Mouse (Mus musculus) natural killer cell, adult 2 months (primary cell): ENCODE data around the gene Ppp1r18.
A peak's percentile ranks its signal among the peaks of the same experiment; 100 is the strongest.

Source experiments
- DNase-seq, 2 experiments: peaks; one replicate each; pipeline ENCODE4 v3.0.0; 2022; ENCODE audit warnings: low spot score in 2 of 2

Gene Ppp1r18

DNA sequence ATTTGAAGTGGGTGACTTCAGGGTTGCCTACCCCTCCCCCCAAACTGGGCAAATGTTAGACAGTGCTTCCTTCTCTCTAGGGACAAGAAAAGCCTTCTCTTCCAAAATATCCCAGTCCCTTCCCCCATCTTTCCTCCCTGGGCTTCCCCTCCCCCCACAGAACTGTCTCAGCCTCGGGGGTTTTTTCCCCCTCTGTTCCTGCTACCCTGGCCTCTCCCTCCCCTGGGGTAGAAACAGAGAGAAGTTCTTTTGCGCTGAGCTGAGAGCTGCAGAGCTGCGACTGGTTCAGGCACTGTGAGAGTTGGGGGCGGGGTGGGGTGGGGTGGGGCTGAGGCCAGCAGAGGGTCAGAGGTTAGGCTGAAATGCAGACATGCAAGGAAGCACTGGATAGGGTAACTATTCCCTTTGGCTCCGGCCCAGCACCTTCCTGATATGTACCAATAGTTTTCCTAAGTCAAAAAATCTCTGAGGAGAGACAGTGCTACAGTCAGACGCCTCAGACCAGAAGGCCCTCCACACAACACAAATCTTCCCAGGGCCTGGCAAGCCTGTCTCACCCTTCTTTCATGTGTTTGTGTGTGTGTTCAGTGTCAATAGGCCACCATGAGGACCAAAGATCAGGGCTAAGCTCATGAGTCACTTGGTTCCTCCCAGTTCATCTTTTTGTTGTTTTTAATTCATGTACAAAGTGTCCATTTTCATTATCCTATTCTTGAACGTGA lies 4.1 kb downstream of the Ppp1r18 start:
- no peak for DNase-seq

DNA sequence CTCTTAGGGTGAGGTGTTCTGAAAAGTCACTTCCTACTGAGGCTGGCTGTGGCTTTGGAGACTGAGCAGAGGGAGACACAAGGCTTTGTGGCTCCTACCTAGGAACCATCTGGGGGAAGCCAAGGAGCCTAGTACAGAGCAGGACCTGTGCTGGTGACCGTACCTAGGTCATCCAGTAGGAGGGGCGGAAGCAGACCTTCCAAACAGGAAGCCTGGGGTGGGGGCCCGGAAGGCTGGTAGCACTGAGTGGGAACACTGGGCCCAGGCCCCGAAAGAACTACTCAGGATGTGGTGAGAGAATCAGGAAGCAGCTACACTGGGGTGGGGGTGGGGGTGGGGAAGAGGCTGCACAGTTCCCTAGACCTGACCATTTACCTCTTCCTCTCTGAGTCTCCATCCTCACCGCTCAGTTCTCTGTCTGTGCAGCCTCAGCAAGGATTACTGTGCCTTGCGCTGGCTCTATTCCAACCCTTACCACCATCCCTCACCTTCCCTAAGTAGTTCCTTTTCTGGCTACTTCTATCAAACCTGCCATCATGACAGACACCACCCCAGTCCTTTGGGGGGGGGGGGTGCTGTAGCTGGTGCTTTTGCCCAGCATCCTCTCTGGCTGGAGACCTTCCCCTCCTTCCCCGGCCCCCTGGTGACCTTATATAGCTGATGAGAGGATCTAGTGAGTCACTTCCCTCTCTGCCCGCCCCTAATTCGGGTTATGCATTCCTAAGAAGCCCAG lies 4.9 kb downstream of the Ppp1r18 start:
- DNase-seq = peak; percentile 70 to 81

DNA sequence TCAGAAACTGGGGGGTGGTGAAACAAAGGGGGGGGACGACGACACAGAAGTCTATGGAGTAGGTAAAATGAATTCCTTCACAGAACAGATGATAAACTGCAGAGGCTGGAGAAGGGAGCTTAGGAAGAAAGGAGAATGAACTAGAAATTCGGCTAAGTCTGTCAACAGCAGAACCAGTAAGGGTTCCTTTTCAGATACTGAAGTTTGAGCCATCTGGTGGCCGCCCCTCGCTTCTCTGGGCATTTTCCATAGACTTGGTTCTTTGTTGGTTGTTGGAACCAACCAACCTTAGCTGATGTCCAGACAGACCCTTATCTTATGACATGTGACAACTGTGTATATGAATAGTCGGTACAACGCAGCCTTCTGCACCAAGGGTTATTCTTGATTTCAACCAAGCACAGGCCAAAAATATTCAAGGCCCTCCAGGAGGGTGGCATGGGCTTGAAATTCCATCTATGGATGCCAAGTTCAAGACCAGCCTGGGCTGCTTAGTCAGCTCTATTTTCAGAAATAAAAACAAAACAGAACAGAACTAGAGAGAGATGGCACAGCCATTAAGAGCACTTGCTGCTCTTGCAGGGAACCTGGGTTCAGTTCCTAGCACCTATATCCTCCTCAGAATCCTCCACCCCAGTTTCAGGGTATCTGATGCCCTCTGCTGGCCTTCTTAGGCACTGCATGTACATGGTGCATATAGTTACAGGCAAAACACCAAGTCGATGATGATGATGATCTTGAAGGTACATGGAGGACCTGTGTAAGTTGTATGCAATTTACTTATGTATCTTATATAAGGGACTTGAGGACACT lies 5.7 kb downstream of the Ppp1r18 start:
- peak; percentile 58 to 77 for DNase-seq

DNA sequence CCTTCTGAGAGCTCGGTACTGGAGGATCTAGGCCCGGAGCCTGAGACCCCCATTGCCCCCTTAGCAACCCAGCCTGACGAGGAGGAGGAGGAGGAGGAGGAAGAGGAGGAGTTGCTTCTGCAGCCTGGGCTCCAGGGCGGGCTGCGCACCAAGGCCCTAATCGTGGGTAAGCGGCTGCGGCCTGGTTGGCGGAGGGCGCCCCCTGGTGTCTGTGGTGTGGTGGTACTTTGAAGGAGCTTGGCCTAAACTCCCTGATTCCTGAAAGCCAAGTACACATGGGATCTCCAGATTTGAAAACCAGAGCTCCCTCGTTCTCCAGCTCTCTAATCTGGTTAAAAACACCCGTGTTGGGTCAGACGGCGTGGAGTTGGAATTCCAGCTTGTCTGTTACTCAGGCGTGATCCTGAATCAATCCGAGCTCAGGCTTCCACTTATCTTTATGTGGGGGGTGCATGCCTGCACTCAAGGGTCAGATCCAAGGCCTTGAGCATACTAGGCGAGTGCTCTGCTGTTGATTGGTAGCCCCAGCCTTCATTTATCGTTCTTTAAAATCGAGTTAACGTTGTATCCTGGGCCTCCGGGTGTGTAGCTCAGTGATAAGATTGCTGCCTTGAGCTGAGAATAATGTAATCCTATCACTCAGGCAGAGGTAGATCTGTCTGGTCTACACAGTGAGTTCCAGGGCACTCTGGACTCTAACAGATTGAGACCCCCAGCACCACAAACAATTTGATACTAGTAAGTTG lies 8.6 kb downstream of the Ppp1r18 start:
- DNase-seq = peak; percentile 70 to 83

DNA sequence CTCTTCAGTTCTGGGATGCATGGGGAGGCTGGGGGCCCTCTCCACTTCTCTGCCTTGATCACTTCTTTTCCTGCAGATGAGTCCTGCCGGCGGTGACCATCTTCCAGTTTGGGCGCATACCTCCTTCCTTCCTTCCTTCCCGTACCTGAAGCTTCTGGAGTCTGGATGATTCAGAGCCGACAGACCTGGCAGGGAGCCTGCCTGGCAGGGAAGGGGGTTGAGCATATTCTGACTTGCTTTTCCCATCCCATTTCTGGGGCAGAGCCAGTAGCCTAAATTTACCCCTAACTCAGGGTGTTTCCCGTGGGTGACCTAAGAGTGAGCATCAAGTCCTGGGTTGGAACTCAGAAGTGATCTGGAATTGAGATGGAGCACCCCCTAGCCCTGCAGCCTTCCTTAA lies 9.3 kb downstream of the Ppp1r18 start:
- DNase-seq = no peak

DNA sequence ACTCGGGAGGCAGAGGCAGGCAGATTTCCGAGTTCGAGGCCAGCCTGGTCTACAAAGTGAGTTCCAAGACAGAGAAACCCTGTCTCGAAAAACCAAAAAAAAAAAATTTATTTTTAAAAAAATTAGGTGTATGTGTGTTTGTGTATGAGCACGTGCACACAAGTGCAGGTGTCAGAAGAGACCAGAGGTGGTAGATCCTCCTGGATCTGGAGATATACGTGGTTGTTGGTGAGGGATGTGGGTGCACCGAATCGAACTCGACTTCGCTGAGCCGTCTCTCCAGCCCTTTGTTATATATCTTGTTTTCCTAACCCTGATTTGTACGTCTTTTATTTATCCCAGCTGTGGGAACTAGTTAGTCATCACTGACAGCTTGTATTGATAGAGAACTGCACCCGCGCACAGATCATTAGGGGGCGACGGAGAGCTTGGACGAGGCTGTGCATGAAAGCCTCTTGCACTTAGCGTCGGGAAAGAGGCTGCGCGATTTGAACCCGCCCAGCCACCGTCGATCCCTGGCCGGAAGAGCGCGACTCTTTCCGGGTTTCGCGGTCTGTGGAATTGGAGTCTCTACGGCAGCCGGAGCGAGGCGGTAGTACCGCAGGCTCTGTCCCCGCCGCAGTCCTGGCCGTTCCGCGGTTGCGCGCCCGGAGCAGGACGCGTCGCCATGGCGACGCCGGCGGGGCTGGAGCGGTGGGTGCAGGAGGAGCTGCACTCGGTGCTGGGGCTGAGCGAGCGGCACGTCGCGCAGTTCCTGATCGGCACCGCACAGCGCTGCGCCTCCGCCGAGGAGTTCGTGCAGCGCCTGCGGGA lies 14.1 kb downstream of the Ppp1r18 start, which contains the start of gene Dhx16:
TSS of gene Dhx16 (plus strand) at position 575 of the 813 bp plus-strand sequence.
- peak; percentile 87 to 91 for DNase-seq

DNA sequence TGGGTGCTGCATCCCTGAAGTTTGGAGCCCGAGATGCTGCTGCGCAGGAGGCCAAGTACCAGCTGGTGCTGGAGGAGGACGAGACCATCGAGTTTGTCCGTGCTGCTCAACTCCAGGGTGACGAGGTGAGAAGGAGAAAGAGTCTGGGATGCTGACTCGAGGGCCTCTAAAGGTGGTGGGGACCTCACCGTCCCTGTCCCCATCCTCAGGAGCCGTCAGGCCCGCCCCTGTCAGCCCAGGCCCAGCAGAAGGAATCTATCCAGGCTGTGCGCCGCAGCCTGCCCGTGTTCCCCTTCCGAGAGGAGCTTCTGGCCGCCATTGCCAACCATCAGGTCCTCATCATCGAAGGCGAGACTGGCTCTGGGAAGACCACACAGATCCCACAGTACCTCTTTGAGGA lies 17.5 kb downstream of the Ppp1r18 start:
- no peak for DNase-seq

DNA sequence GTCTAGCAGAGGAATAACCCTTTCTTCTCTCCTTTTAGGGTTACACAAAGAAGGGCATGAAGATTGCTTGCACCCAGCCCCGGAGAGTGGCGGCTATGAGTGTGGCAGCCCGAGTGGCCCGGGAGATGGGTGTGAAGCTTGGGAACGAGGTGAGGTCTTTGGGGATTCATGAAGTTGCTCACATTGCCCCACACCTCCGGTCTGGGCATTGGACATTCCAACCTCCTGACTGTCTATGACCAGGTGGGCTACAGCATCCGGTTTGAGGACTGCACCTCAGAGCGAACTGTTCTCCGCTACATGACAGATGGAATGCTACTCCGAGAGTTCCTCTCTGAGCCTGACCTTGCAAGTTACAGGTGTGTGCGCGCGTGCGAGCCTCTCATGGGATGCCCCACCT lies 18.4 kb downstream of the Ppp1r18 start:
- no peak for DNase-seq

DNA sequence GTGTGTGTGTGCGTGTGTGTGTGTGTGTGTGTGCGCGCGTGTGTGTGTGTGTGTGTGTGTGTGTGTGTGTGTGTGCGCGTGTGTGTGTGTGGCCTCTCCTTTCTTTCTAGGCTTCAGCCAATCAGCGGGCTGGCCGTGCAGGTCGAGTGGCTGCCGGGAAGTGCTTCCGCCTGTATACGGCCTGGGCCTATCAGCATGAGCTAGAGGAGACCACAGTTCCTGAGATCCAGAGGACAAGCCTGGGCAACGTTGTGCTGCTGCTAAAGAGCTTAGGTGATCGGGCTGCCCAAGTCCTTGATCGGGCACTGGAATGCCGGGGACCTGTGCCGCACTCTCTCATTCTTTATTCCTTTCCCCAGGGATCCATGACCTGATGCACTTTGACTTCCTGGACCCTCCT lies 22.3 kb downstream of the Ppp1r18 start:
- DNase-seq = no peak

DNA sequence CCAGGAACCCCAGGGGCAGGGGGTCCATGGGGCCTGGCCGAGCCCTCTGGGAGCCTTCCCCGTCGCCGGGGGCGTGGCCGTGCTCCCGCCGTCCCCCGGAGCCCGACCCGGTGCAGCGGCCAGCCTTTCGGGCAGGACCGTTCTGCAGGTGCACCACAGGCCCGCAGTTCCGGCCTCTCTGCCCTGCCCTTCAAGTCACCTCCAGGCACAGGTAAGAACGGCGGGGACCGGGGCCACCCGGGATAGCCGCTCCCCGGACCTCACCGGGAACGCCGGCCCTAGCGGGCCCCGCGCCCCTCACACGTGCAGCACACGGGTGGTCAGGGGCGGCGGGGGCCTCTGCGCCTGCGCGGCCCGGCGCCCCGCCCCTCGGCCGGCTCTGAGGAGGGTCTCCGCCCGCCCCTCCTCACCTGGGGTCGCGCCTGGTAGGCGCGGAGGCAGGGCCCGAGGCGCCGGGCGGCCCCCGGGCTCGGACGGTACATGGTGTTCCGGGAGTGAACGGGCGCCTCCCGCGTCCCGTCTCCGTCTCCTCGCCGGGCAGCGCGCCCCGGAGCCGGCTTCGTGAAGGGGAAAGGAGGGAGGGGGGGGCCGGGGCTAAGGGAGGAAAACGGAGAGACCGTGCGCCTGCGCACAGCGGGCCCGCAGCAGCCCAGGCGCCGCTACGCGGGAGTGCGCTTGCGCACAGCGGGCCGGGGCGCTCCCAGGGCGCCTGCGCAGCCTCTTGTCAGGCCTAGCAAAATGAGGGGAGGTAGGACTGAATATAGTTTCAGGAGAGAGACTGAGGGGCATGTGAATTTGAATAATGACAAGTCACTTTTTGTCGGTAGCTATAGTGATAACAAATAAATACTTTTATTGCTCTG lies 31.6 kb downstream of the Ppp1r18 start, which contains the start of gene 2310061I04Rik:
TSS of gene 2310061I04Rik (minus strand) at position 651 of the 863 bp plus-strand sequence.
- DNase-seq = peak; percentile 87 to 91

DNA sequence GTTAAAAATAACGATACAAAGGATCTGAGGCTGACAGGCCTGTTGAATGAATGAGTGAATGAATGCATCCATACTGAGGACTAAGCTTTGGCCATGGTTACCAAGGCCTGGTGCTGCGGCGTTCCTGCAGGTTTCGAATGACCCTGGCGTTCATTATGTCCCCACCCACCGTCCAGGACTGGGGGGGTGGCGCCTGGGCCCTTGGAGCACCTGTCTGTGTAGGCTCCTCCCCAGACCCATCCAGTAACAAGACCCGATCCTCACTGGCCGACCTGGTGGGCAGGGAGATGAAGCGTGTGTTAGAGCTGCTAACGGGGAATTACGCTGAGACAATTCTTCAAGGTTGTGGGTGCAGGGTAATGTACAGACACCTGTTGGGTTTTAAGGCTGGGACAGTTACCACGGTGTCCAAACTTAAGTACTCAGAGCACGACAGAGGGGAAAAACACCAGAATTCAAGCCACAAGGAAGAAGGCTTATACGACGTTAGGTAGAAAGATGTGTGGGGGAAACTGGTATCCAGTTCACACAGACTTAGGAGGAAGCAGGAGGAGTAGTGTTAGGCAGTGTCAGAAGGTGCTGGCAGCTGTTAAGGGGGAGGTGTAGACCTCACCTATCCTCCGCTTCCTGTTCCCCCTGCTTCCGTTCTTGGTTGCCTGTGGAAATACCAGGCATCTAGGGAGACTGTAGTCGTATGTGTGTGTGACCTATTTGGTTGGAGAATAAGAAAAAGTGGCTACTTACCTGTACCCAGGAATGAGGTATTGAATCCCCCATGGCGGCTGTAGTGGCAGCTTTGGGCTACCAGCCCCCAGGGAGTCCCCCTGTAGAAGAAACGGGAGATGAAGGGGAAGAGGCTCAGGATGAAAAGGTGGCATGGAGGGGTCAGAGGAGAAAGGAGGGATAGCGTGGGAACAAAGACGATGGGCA lies 32.5 kb downstream of the Ppp1r18 start:
- DNase-seq = no peak

DNA sequence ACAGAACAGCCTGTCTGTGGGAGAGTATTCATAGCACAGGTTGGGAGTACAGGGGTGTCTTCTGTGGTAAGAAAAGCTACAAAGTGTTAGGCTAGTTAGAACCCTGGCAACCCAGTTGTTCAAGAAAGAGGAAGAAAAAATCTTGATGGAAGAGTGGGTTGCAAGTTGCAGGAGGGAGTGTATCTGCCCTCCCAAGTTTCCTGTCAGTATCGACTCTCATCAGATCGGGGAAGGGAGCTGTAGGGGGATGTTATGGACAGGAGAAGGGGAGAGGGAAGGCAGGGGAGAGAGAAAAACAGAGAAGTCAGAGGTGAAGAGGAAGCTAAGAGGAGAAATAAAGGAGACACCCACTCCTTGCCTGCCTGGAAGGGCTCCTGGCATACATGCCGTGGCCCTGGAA lies 35.2 kb downstream of the Ppp1r18 start:
- DNase-seq = no peak

DNA sequence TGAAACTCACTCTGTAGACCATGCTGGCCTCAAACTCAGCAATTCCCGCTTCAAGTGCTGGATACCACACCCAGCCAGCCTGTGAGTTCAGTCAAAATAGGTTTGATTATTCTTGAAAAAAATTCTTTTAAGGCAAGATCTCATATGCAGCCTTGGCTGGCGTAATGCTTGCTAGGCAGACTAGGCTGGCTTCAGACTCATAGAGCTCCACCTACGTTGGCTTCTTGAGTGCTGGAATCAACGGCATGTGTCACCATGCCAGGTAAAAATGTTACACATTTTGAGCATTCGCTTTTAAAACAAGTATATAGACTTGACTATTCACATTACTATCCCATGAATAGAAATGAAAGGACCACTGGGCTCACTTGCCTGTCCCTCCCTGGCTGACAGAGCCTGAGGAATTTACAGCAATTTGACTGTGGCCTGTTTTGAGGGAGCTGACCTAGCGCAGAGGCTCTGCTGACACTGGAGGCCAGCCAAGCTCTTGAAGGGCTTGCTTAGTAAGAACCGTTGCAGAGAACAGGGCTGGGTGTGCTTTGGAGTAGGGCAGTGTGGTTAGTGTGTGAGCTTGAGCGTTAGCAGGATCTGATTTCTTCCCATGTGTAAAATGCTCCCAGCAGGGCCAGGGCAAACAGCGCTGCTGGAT lies 38.1 kb downstream of the Ppp1r18 start:
- no peak for DNase-seq

DNA sequence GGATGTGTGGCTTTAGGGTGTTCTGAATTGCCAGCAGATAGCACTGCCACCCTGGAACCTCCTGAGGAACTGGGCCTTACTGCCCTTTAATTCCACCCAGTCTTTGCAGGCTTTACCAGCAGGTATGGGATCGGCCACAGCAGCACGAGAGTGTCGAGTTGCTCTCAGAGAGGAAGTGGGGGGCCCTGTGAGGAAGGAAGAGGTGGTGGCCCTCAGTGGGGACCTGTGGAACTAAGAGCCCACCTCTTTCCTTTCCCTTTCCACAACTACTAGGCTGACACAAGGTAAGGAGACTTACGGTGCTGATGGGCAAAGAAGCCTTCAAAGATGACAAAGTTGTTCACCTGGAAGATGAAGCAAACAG lies 38.6 kb downstream of the Ppp1r18 start:
- no peak for DNase-seq

DNA sequence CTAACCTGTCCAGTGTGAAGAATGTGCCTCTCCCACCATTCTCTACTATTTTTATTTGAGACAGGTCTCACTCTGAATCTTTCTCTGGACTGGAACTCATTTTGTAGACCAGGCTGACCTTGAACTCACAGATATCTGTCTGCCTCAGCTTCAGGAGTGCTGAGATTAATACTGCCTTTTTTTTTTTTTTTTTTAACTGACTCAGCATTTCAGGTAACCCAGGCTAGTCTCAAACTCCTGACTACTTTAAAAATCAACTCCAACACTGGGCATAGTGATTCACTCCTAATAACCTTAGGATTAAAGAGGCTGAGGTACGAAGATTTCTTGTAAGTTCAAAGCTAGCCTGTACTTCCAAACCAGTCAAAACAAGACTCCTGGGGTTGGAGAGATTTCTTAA lies 40.2 kb downstream of the Ppp1r18 start:
- no peak for DNase-seq

DNA sequence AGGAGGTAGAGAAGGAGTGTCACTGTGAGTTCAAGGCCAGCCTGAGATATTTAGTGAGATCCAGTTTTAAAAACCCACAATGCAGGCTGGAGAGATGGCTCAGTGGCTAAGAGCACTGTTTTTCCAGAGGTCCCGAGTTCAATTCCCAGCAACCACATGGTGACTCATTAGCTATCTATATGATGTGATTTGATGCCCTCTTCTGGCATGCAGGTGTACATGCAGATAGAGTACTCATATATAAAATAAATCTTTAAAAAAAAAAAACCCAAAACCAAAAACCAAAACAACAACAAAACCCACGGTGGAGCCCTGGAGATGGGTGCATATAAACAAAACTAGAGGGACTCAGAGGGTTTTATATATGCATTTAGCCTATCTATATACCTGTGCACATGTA lies 42.2 kb downstream of the Ppp1r18 start:
- DNase-seq = no peak

DNA sequence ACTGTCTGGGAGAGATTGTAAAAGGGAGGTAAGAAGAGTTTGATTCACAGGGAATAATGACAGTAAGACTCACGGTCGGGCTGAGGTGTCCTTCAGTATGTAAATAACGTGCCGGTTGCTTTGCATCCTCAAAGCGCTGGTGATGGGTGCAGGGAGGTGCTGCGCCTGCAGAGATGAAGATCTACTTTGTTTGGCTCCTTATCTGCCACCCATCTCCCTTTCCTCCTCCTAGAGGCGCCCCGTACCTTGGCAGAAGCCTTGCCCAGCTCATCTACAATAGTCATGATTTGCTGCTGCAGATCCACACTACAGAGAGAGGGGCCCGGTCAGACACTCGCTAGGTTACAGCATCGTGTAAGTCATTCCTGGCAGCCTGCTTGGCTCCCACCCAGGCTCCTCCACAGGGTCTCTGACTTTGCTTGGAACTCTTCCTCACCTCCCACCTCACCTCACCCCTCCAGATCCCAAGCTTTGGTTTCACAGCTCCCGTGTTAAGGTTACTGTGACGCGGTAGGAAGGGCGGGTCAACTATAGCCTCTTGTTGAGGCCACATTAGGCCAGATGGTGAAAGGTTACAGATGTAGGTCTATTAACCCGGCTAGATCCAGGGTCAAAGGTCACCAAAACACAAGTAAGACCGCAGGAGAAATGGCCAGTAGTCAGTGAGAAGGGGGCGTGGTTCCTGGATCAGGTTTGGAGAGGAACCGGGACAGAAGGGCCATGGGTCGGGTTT lies 44.0 kb downstream of the Ppp1r18 start:
- DNase-seq = no peak
